8 mouse cellular contexts compared by ENCODE assay signal in genomic region chr7:118827975-118828416, GRCm38 (mm10). TPM values are rescaled to one million over a fixed set of nuclear protein-coding genes. Genes with fewer than 3 reads are reported as not detected.
DNase-seq lines count a peak whose midpoint lies in the region; ATAC-seq and TF ChIP-seq lines count a peak whose summit lies in the region.

No protein-coding gene starts in this region.

- 60% methylated on average over 5 of the region's 5 CpGs for whole genome bisulfite sequencing in lung, adult 2 months
- 25% methylated on average over 5 of the region's 5 CpGs for WGBS in hindbrain, embryonic 16.5 days
- WGBS in stomach, embryonic 16.5 days: 67% methylated on average over 5 of the region's 5 CpGs

- intact Hi-C loops in left cerebral cortex, postnatal 25 days (cut with DNase I): no loop called here

- H3K9me3 ChIP-seq in hindbrain, embryonic 16.5 days (ENCODE audit: control insufficient read depth, low read length): no peaks in the 10 kb centered on the region
- H3K9me3 ChIP-seq in stomach, embryonic 16.5 days (replicated peaks; ENCODE audit: control insufficient read depth, low read length): no peaks in the 10 kb centered on the region

- no peak overlapping the region for H3K4me3 ChIP-seq in lung, adult 2 months (replicated peaks; ENCODE audit: extremely low read depth, low read depth, low read length)
- H3K4me3 ChIP-seq in hindbrain, embryonic 16.5 days (ENCODE audit: low read length): no peak overlapping the region
- no peak overlapping the region for H3K4me3 ChIP-seq in stomach, embryonic 16.5 days (replicated peaks; ENCODE audit: low read length)

- peak; percentile 61; the same call in 1 of the 2 replicates for ATAC-seq in hindbrain, embryonic 16.5 days
- peak; percentile 46 for ATAC-seq in stomach, embryonic 16.5 days (ENCODE audit: insufficient read depth, low FRiP score)
- no peak for ATAC-seq in activated CD4-positive, CD25-positive, alpha-beta regulatory T cell, adult 4 months

- DNase-seq in adrenal gland, adult (ENCODE audit: inconsistent age in 2 of 2, low spot score in 1 of 2): peak; percentile 55 to 79
- no peak for DNase-seq in adrenal gland, postnatal 4 days (ENCODE audit: low spot score in 2 of 2)
- DNase-seq in lung, postnatal 25 days (ENCODE audit: low spot score): peak; percentile 20
- no peak for DNase-seq in lung, adult 2 months
- DNase-seq in left cerebral cortex, postnatal 25 days (ENCODE audit: low spot score in 2 of 2): no peak

- H3K27ac ChIP-seq in hindbrain, embryonic 16.5 days (ENCODE audit: low read depth, low read length): no peak overlapping the region
- no peak overlapping the region for H3K27ac ChIP-seq in stomach, embryonic 16.5 days (ENCODE audit: low read length)

- no peaks in the 10 kb centered on the region for H3K4me1 ChIP-seq in lung, adult 2 months (ENCODE audit: control insufficient read depth, insufficient read depth, low read length)
- no peaks in the 10 kb centered on the region for H3K4me1 ChIP-seq in hindbrain, embryonic 16.5 days (ENCODE audit: control insufficient read depth, insufficient read depth, low read depth, low read length)
- no peaks in the 10 kb centered on the region for H3K4me1 ChIP-seq in stomach, embryonic 16.5 days (ENCODE audit: control insufficient read depth, insufficient read depth, low read length)

- no peak for TF ChIP-seq CTCF in lung, adult 2 months (IDR thresholded peaks at IDR 0.05; ENCODE audit: insufficient read depth, low read length)

- no peak overlapping the region for H3K4me2 ChIP-seq in hindbrain, embryonic 16.5 days (ENCODE audit: low read length)
- no peak overlapping the region for H3K4me2 ChIP-seq in stomach, embryonic 16.5 days (ENCODE audit: low read depth, low read length)

- H3K36me3 ChIP-seq in hindbrain, embryonic 16.5 days (ENCODE audit: control insufficient read depth, insufficient read depth, low read length): peaks cover 17% of the 10 kb centered on the region
- H3K36me3 ChIP-seq in stomach, embryonic 16.5 days (ENCODE audit: control insufficient read depth, insufficient read depth, low read length): no peaks in the 10 kb centered on the region

- no peak overlapping the region for H3K9ac ChIP-seq in hindbrain, embryonic 16.5 days (ENCODE audit: low read depth, low read length)
- no peak overlapping the region for H3K9ac ChIP-seq in stomach, embryonic 16.5 days (ENCODE audit: low read length)

- H3K27me3 ChIP-seq in hindbrain, embryonic 16.5 days (replicated peaks; ENCODE audit: control insufficient read depth, insufficient read depth, low read length): no peaks in the 10 kb centered on the region
- H3K27me3 ChIP-seq in stomach, embryonic 16.5 days (ENCODE audit: control insufficient read depth, insufficient read depth, low read length): no peaks in the 10 kb centered on the region

- TF ChIP-seq POLR2A in lung, adult 2 months (IDR thresholded peaks at IDR 0.05; ENCODE audit: borderline replicate concordance, extremely low read depth, low read depth, low read length): no peak

RNA-seq across cellular contexts. Expression of gene Iqck, which starts 27.6 kb away (rescaled TPM):
- 10 to 100 TPM; 17.3 to 18.2 TPM for total RNA-seq in adrenal gland, postnatal 4 days (2021)
- polyA plus RNA-seq in lung, adult 2 months (2012; rRNA removed): 4.6 and 4.8 TPM in 2 replicates
- polyA plus RNA-seq in hindbrain, embryonic 16.5 days (2015; fragmentation: Nextera tagmentation; extraction: Ambion mirVana): 3.8 and 4.5 TPM in 2 replicates
- polyA plus RNA-seq in stomach, embryonic 16.5 days (2015; fragmentation: Nextera tagmentation; extraction: Ambion mirVana): 1.4 and 2.0 TPM in 2 replicates
- total RNA-seq in left cerebral cortex, postnatal 25 days (2021): 1 to 10 TPM; 3.1 to 3.5 TPM
- under 1 TPM in 1 of 2 experiments, not detected in 1; 0.12 TPM for polyA plus RNA-seq in activated CD4-positive, CD25-positive, alpha-beta regulatory T cell, adult 4 months (2017; shearing (Covaris generic))

RNA-seq across cellular contexts. Expression of gene Knop1, which starts 28.1 kb away (rescaled TPM):
- total RNA-seq in adrenal gland, postnatal 4 days (2021): 10 to 100 TPM; 66.2 to 72.6 TPM
- 5.5 and 9.5 TPM in 2 replicates for polyA plus RNA-seq in lung, adult 2 months (2012; rRNA removed)
- polyA plus RNA-seq in hindbrain, embryonic 16.5 days (2015; fragmentation: Nextera tagmentation; extraction: Ambion mirVana): 53.2 and 59.1 TPM in 2 replicates
- 72.9 and 74.9 TPM in 2 replicates for polyA plus RNA-seq in stomach, embryonic 16.5 days (2015; fragmentation: Nextera tagmentation; extraction: Ambion mirVana)
- total RNA-seq in left cerebral cortex, postnatal 25 days (2021): 10 to 100 TPM; 26.6 to 27.5 TPM
- 10 to 100 TPM; 22.5 to 26.4 TPM for polyA plus RNA-seq in activated CD4-positive, CD25-positive, alpha-beta regulatory T cell, adult 4 months (2017; shearing (Covaris generic))

Comparison
In these comparisons a context has a peak if more than half of its experiments do, and no peak if none do; other contexts are left out.
1. DNase-seq: peak in adrenal gland, adult (2 of 2) and lung, postnatal 25 days (single experiment); none in adrenal gland, postnatal 4 days (0 of 2), lung, adult 2 months (single experiment) and left cerebral cortex, postnatal 25 days (0 of 2).